Mouse (Mus musculus): Measurements from ENCODE around the gene Ibsp. TPM values are rescaled to one million over a fixed set of nuclear protein-coding genes. Genes with fewer than 3 reads are reported as not detected.

Gene Ibsp
- total RNA-seq (2021) = 10 to 100 TPM in 1 of 2 experiments, not detected in 1; 77.3 TPM
- long read RNA-seq, experiment 1, transcript Ibsp-201 (7 exons, 2,068 nt) = major isoform, 102 of 114 reads
- long read RNA-seq, experiment 1, partial matches to known transcripts = 7 of 114 reads
- long read RNA-seq, experiment 1, other reads (novel, unspliced or antisense) = 5 of 114 reads
- long read RNA-seq, experiment 2 = 0 reads

DNA sequence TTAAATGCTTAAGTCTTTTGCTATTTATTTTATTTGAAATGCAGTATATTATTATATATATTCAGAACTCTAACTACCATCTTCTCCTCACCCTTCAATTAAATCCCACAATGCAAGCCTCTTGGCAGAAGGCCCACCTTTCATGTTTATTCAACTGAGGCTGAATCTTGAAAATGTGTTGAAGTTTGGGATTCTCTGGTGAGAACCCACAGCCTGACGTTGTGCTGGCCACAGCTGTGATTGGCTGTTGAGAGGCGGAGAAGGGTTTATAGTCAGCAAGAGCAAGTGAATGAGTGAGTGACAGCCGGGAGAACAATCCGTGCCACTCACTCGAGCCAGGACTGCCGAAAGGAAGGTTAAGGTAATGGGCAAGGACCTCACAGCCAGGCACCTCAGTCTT, at the start of gene Ibsp:
Ibsp (plus strand) TSS at position 178 of the 400 bp plus-strand sequence.
- DNase-seq = no peak

GRCm38 (mm10) chr5:104251811-104252210, 47.2 kb upstream of the Ibsp start:
- DNase-seq = no peak

DNA sequence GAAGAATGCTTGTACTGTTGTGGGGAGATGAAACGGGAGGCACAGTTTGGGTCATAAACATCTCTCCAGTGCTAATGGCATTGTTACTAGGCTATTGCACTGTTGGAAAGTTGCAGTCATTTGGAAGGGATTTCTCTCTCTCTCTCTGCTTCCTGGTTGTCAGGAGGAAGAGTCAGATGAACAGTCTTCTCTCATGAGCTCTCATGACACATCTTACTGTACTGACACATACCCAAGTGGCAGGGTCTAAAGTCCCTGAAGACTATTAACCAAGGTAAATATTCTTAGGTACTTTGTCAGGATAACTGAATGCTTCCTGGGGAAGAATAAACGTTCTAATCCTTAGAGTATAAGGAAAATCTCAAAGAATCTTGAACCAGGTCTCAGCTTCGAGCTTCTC, 42.4 kb upstream of the Ibsp start:
- DNase-seq = no peak

GRCm38 (mm10) chr5:104261908-104262461, 37.0 kb upstream of the Ibsp start:
- no peak for DNase-seq

DNA sequence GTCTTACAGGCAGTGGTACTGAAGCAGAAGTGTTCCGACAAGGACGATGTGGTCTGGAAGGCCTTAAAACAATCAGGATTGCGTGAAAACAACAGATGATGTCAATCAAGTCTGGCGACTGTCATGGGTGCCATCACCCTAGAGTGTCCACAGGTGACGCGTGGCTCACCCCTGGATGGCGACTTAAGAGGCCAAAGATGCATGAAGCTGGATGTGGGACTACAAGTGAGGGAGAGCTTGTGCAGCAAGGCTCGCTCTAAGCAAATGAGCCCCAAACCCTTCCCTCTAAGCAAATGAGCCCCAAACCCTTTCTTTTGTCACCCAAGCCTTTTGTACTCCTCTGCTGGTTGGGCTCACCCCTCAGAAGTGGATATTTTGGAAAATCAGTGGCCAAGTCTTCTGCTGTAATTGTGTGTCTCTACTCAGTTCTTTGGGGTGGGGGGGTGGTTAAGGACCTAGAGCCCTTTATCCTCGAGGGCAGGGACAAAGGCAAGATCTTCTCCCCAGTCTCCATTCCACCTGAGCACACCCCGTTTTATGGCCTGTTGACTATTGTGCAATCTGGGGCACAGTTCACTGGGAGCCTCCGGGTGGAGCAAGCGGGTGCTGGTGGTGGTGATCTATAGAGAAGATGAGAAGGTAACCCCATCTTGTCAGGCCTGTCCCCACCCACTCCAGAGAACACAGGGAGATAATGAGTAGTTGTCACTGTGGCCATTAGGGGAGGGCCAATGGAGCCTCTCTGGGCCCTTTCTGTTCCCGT, 35.8 kb upstream of the Ibsp start:
- DNase-seq = no peak

DNA sequence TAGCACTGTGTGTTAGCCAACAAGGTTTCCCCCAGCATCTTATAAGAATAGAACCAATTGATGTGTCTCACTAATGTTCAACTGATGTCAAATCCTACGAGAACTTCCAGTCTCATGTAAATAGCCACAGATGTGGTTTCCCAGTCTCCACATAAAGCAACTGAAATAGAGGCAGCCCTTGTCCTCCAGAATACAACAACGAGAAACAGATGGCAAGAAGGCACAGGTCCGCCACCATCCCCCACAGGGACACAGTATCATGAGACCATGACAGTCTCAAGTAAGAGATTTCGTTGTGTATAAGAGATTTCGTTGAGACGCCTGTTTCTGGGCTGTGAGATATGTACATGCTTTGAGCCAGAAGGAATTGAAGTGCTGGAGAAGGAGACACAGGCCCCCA, 4.8 kb upstream of the Ibsp start:
- DNase-seq = no peak

DNA sequence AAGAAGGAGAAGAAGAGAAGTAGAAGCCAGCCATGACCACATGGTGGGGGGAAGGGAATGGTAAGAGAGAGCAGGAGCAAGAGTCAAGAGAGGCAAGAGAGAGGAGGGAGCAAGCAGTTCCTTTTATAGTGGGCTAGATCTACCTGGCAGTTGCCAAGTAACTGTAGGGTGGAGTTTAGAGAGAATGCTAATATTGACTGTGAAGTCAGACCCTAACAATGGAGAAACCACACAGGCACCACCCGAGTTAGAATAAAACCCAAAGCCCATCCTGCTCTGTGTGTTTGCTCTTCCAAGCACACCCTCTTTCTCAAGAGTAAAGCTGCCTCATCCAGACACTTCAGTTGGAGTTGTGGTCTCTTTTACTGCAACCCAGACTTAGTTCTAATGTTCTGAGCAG, 15.1 kb downstream of the Ibsp start:
- no peak for DNase-seq

DNA sequence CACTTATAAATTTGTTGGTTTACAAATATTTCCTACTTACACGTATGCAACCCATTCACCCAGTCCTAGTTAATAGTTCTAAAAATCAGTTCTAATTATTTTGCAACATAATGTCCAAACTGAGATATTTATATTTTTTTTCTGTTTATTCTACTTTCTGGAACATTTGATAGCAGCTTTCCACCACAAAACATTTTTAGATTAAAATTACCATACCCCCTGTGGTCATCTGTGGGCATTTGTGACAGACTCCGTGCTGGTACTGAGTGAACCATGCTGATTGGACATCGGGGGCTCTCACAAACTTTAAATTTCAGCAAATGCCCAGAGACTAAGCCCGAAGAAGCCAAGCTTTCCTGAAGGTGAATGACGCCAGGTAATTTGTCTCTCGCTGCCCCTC, 26.1 kb downstream of the Ibsp start, which contains the start of gene Mepe:
Mepe (plus strand) TSS at position 301 of the 400 bp plus-strand sequence.
- no peak for DNase-seq

DNA sequence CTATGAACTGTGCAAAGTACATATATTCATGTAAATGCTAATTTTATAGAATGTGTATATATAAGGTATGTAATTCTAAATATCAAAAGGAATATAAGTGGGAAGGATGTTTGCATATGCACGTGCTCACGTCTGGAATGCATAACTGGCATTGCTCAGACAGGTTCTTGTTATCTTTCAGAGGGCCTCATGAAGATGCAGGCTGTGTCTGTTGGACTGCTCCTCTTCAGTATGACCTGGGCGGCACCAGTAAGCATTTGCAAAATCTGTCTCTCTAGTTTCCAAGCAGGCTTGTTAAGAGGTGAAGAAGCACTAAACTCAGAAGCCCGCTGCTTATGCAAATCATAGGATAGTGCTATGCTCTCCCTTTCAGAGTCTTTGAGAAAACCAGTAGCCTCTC, 27.9 kb downstream of the Ibsp start:
- DNase-seq = no peak

- no peak for DNase-seq
Measured at GRCm38 (mm10) chr5:104327389-104327788, 28.4 kb downstream of the Ibsp start.

DNA sequence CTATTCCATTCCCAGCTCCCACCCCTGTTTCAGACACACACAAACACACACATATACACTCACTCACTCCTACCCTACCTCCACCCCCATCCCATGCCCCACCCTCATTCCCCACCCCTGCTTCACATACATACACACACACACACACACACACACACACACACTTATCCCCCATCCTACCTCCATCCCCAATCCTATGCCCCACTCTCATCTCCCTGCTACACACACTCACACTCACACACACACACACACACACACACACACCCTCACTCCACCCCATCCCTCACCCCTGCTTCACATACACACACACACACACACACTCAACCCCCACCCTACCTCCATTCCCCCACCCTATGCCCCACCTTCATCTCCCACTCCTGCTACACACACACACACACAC, 28.9 kb downstream of the Ibsp start:
- DNase-seq = no peak

- no peak for DNase-seq
Measured at GRCm38 (mm10) chr5:104328317-104328850, 29.4 kb downstream of the Ibsp start.

GRCm38 (mm10) chr5:104329381-104329780, 30.4 kb downstream of the Ibsp start:
- no peak for DNase-seq

DNA sequence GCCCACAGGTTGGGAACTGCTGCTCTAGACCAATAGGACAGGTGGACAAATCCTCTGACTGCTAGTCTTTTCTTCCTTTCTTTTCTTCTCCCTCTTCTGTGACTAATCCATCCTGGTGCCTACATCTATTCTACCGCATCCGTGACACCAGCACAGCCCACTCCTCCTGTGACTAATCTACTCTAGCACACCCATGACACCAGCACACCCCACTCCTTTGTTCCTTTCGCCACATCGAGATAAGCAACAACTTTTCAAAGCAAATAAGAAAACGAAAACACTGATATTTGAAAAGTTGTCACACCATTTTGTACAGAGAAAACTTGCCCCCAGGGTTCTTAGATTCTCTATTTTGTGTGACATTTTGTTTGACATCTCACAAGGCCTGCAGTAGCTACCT, 31.1 kb downstream of the Ibsp start:
- DNase-seq = no peak

- no peak for DNase-seq
Measured at GRCm38 (mm10) chr5:104332296-104332695, 33.3 kb downstream of the Ibsp start.

DNA sequence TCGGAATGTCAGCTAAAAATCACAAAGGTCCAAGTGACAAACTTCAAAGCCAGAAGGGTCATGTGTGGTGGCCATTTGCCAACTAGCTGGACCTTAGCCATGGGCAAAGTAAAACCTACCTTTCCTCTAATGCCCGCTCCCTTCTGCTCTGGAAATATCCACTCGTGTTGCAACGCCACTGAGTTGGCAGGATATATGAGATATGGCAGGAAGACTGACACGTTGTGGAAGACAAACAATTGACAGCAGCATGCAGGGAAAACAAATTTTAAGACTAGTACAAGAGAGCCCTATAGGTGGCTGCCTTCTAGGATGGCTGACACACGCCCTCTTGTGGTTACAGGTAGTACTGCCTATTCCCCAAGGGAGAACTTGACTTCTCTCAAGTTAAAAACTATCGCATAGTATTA, 34.3 kb downstream of the Ibsp start:
- peak; percentile 47 for DNase-seq

DNA sequence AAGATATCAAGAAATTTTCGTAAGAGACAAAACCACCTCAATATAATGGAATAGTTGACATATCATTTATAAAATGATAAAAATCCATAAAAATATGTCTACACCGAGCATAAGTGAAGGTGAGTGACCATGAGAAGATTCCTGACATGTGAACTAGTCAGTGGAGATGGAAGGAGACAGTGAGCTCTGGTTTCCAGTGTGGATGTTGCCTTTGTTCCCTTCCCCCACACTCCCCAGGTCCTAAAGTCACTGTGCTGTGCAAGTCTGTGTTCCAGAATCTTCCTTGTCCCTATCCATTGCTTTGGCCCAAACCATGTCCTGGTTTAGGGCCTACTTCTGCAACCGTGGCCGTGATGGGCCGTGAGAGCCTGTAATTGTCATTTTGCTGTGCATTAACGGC, 34.7 kb downstream of the Ibsp start:
- no peak for DNase-seq

DNA sequence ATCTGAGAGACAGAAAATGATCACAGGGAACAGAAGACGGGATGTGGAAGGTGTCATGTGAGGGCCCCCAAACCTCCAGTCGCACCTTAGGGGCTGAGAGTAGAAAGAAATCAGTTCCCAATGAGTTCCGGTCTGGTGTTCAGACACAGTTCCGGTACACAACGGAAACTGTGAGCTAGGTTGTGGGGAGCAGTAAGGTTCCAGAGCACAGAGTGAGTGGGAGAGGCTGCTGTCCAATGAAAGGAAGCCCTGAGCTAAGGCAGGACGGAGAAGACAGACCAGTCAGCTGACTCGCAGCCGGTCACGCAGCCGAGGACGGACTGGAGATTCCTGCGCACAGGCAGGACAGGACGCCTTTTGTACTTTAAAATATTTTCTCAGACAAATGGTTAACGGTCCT, 35.5 kb downstream of the Ibsp start:
- DNase-seq = no peak

DNA sequence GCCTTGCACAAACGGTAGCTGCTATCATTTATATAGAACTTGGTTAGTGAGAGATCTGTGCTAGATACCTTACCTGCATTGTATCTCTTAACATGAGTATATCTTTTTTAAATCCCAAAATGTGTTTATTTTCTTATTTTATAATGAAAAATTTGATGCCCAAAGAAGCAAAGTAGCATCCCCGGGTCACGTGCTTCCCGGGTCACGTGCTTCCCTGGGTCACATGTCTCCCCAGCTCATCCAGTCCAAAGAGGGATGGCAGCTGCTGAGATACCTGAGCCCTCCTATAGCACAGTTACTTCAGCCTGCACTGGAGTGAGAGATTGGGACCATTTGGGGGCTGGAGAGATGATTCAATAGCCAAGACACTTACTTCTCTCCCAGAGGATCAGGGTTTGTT, 37.0 kb downstream of the Ibsp start:
- DNase-seq = no peak

GRCm38 (mm10) chr5:104337491-104337890, 38.5 kb downstream of the Ibsp start:
- no peak for DNase-seq

- DNase-seq = no peak
Measured at GRCm38 (mm10) chr5:104339009-104339408, 40.0 kb downstream of the Ibsp start.

DNA sequence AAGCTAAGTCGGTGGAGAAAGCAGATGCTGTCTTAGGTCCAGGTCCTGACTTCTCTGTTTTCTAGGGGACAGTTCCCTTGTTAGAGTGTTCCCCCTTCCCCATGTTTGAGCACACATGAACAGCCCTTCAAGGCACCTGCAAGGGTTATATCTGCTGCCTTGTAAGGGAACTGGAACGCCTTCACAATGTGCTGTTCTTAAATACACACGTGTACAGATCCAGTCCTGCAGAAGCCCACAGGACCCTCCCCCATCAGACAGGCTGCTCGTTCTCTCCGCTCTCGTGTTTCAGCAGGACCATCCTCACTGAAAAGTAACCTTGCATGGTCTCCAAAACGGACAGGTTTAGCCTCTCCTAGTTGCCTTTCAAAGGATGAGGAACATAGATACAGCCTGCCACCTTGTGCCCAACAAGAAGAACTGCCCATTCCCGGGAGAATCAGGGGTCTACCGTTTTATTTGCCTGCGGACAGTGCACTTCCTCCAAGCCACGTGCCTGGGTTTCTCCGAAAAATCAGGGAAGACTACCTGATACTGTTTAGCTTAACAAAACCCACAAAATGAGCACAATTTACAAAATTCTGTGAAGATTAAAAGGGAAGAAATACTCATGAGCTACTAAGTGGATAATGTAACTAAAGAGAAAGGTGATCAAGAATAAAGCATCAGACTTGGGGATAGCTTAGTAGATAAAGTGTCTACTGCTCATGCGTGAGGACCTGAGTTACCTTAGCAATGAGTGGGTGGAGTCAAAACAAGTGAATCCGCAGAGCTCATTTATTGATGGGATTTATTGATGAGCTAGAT, 40.9 kb downstream of the Ibsp start:
- DNase-seq = peak; percentile 15

DNA sequence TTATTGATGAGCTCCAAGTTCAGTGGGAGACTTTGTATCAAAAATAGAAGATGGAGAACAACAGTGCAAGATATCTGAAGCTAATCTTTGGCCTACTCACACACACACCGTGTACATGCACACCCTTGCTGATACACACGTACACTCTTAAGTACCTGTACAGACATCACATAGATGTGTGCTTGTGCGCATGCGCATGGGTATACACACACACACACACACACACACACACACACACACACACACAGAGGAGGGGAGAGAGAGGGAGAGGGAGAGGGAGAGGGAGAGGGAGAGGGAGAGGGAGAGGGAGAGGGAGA, 41.5 kb downstream of the Ibsp start:
- no peak for DNase-seq

All from gastrocnemius, postnatal 10 days (tissue).